Mouse (Mus musculus) stomach, embryonic 14.5 days (tissue): ENCODE data around the gene Tinagl1. TPM values are rescaled to one million over a fixed set of nuclear protein-coding genes. Genes with fewer than 3 reads are reported as not detected.

Experiments
- ATAC-seq: fragments of 200-750 bp; cut with Nextera tagmentation; 2 replicates; pipeline ENCODE4 v1.8.0; 2017; ENCODE audit warnings: low read depth, moderate TSS enrichment; ENCODE audit not compliant: insufficient number of reproducible peaks, insufficient read depth, low FRiP score
- H3K27ac ChIP-seq: fragments of 300-500 bp; sonication (generic); 2 replicates; pipeline ENCODE4 v1.5.1; 2014; ENCODE audit warnings: mild to moderate bottlenecking, low read length, moderate library complexity, mixed read lengths
- H3K27me3 ChIP-seq: fragments of 300-500 bp; sonication (generic); 2 replicates; pipeline ENCODE4 v1.6.1; 2014; ENCODE audit warnings: low read length, control low read depth, mixed read lengths; ENCODE audit not compliant: control insufficient read depth, insufficient read depth
- H3K36me3 ChIP-seq: fragments of 300-500 bp; sonication (generic); 2 replicates; pipeline ENCODE4 v1.6.1; 2014; ENCODE audit warnings: mild to moderate bottlenecking, control low read depth, low read length, moderate library complexity, mixed read lengths; ENCODE audit not compliant: control insufficient read depth, insufficient read depth
- H3K4me1 ChIP-seq: fragments of 300-500 bp; sonication (generic); 2 replicates; pipeline ENCODE4 v1.6.1; 2014; ENCODE audit warnings: low read length, control low read depth, mixed read lengths; ENCODE audit not compliant: control insufficient read depth, insufficient read depth
- H3K4me2 ChIP-seq: fragments of 300-500 bp; sonication (generic); replicated peaks from 2 replicates; pipeline ENCODE4 v1.6.1; 2014; ENCODE audit warnings: low read depth, low read length, control low read depth
- H3K4me3 ChIP-seq: fragments of 300-500 bp; sonication (generic); 2 replicates; pipeline ENCODE4 v1.5.1; 2014; ENCODE audit warnings: low read depth, low read length, control low read depth
- H3K9ac ChIP-seq: fragments of 300-500 bp; sonication (generic); replicated peaks from 2 replicates; pipeline ENCODE4 v1.6.1; 2014; ENCODE audit warnings: low read depth, mild to moderate bottlenecking, control low read depth, low read length, moderate library complexity, mixed read lengths
- H3K9me3 ChIP-seq: fragments of 300-500 bp; sonication (generic); 2 replicates; pipeline ENCODE4 v1.6.1; 2016; ENCODE audit warnings: low read depth, low read length, control low read depth; ENCODE audit not compliant: control insufficient read depth
- WGBS: fragments of 180-500 bp; shearing (Covaris S2); extraction: QIAGEN DNeasy Blood & Tissue Kit; methylation state at CpG from one replicate; pipeline ENCODE4 v1.1.7; 2014; 5-methylcytosine and 5-hydroxymethylcytosine counted together
- polyA plus RNA-seq: library from polyadenylated mRNA; unstranded; fragments of >200 nt; fragmentation: Nextera tagmentation; extraction: Ambion mirVana; gene quantifications from 2 replicates; pipeline ENCODE4 v1.2.1, GENCODE M21; 2014

The Tinagl1 gene
- 22.1 and 29.2 TPM in 2 replicates for polyA plus RNA-seq

DNA sequence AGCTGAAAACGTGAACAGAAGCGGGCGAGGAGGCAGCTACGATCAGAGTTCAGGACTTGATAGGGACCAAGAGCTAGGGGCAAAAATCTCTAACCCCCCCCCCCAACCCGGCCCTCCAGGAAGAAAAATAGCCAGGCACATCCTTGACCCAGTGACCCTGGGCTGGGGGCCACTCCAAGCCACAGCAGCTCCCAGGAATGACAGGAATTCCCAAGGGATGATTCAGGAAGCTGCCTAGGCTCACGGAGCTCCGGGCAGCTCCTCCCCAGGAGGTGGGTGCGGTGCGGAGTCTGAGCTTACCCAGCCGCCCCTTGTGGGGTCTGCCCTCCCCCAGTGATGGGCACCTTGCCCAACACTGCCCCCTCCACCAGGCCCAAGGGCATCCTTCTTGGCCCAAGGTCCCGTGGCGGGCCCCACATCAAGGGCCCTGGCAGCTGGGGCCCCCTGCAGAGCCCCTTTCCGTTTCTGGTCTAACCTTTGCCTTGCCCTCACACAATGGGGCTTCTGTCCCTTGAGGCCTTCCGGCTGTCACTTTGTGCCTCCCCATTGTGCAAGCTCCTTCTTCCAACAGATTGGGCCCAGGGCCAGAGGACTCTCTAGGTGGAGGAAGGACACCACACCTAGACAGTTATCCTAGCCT lies at the start of gene Tinagl1:
Tinagl1 (minus strand) TSS at position 51 of the 640 bp plus-strand sequence.
- ATAC-seq, result no peak
- peak within 1 kb of the TSS; percentile 49 for H3K4me2 ChIP-seq

DNA sequence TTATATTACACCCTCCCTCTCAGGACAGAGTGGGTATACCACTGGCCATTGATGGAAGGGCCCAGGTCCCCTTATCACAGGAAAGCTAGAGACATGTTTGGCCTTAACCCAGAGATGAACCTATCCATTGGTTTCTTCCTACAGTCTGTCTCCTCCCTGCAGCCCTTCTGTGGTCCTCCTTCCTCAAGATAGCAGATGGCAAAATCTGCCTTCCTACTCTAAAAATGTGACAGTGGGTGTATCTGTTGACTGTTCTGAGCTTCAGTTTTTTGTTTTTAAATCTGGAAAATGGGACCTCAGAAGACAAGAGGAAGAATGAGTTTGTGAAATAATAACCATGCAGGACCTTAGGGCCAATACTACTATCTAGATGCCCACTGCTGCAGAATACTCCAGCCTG lies 49.1 kb upstream of the Tinagl1 start:
- no peaks in the 10 kb centered on the region for H3K27me3 ChIP-seq
- ATAC-seq, result no peak
- no peaks in the 10 kb centered on the region for H3K9me3 ChIP-seq
- H3K9ac ChIP-seq, result no peak overlapping the region
- H3K4me3 ChIP-seq, result no peak overlapping the region
- H3K27ac ChIP-seq, result no peak overlapping the region
- H3K4me2 ChIP-seq, result no peak overlapping the region
- H3K4me1 ChIP-seq, result no peaks in the 10 kb centered on the region
- H3K36me3 ChIP-seq, result no peaks in the 10 kb centered on the region

More for the DNA sequence above, at the start of gene Tinagl1:
- Histone ChIP-seq H3K36me3 (no peaks in the 10 kb centered on the region), H3K4me1 (peaks cover 33% of the 10 kb centered on the region), H3K27ac (no peak within 1 kb of the TSS; the same call in 1 of the 2 replicates), H3K9ac (peak within 1 kb of the TSS; percentile 7), H3K9me3 (no peaks in the 10 kb centered on the region), H3K27me3 (0 out of 2 replicates have a peak, but pooled peaks cover 2% of the 10 kb centered on the region), H3K4me3 (peak within 1 kb of the TSS; percentile 25)
- WGBS, result 3% methylated on average over 14 of the region's 14 CpGs

DNA sequence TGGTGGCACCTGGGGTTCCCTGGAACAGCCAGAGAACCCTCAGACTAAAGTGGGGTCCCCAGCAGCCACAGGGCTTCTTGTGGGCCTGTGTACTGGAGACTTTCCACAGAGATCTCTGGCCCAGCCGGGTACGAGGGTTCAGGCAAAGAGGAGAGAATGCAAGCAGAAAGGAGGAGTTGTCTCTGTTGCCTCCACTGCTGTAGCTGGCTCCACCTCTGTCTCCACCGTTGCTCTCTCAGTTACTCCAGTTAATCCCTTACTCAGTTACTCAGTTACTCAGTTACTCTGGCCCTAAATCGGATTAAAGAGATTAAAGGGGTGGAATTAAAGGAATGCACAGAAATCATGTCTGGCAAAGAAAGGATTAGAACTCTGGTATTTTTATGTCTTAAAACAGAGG lies 47.3 kb upstream of the Tinagl1 start, which contains the start of gene Gm853:
Gm853 (minus strand) TSS at position 223 of the 400 bp plus-strand sequence.
- Histone ChIP-seq H3K9ac (no peak within 1 kb of the TSS), H3K27ac (no peak within 1 kb of the TSS), H3K4me1 (no peaks in the 10 kb centered on the region), H3K27me3 (no peaks in the 10 kb centered on the region), H3K36me3 (no peaks in the 10 kb centered on the region), H3K4me2 (no peak within 1 kb of the TSS), H3K9me3 (no peaks in the 10 kb centered on the region), H3K4me3 (no peak within 1 kb of the TSS)
- no peak for ATAC-seq
- 52% methylated on average over 4 of the region's 4 CpGs for WGBS

DNA sequence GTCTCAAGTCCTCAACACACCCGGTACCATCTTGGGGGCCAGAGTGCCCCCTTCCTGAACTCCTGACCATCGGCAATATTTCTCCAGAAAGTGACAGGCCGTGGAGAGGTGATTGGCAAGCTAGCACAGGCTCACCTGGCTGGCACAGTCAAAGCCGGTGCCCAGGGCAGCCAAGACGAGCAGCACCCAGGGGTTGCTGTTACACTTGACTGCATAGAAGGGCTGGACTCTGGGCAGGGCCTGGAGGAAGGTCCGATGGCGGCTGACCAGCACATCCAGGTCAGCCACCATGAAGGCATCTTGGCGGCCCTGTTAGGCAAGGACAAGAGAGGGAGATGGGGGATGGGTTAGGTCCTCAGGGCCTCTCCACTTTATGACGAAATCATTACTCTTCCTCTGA lies 45.3 kb upstream of the Tinagl1 start:
- no peaks in the 10 kb centered on the region for H3K27me3 ChIP-seq
- ATAC-seq, result no peak
- H3K9ac ChIP-seq, result no peak overlapping the region
- 74% methylated on average over 9 of the region's 9 CpGs for WGBS
- H3K4me1 ChIP-seq, result no peaks in the 10 kb centered on the region
- H3K4me3 ChIP-seq, result no peak overlapping the region
- no peaks in the 10 kb centered on the region for H3K9me3 ChIP-seq
- no peak overlapping the region for H3K27ac ChIP-seq
- H3K4me2 ChIP-seq, result no peak overlapping the region
- no peaks in the 10 kb centered on the region for H3K36me3 ChIP-seq

DNA sequence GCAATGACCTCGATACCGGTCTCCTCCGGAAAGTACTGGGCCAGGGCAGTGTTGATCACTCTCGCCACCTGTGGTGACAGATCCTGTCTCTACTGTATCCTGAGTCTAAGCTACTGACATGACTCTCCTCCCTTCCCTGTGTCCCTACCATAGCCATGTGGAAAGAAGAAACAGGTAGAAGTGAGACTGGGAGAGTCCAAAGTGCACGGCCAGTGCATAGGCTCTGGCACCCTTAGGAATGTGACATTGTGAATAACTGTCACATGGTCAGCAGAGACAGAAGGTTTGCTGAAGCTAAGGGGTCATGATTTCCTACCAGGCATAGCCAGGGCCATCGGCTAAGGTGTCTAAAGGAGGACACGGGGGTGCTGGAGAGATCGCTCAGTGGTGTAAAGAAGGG lies 40.5 kb upstream of the Tinagl1 start:
- no peak for ATAC-seq
- H3K9me3 ChIP-seq, result no peaks in the 10 kb centered on the region

DNA sequence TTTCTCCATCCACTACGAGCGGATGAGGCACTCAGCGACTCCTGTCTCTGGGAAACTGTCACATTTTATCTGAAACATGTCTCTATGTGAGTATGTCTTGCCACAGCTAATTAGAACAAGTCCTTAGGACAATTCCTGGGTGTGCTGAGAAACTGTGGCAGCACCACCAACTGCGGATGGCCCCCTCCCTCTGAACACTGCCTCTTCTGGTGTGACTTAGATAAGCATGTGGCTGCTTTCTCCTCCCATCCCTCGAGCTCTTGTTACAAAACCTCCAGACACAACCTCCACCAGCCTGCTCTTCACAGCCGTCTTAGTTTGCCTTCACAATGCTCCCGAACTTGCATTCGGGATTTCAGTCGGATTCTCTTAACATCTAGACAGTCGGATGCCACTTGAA lies 38.9 kb upstream of the Tinagl1 start:
- no peaks in the 10 kb centered on the region for H3K9me3 ChIP-seq
- ATAC-seq, result no peak
- WGBS, result 72% methylated on average over 10 of the region's 10 CpGs
- no peak overlapping the region for H3K27ac ChIP-seq
- H3K36me3 ChIP-seq, result no peaks in the 10 kb centered on the region
- no peaks in the 10 kb centered on the region for H3K4me1 ChIP-seq
- H3K9ac ChIP-seq, result no peak overlapping the region
- H3K4me2 ChIP-seq, result no peak overlapping the region
- H3K27me3 ChIP-seq, result no peaks in the 10 kb centered on the region
- no peak overlapping the region for H3K4me3 ChIP-seq

More for the DNA sequence above, 40.5 kb upstream of the Tinagl1 start:
- no peaks in the 10 kb centered on the region for H3K36me3 ChIP-seq
- H3K9ac ChIP-seq, result no peak overlapping the region
- no peak overlapping the region for H3K27ac ChIP-seq
- H3K4me1 ChIP-seq, result no peaks in the 10 kb centered on the region
- no peaks in the 10 kb centered on the region for H3K27me3 ChIP-seq
- H3K4me2 ChIP-seq, result no peak overlapping the region
- 83% methylated on average over 8 of the region's 8 CpGs for WGBS
- H3K4me3 ChIP-seq, result no peak overlapping the region

DNA sequence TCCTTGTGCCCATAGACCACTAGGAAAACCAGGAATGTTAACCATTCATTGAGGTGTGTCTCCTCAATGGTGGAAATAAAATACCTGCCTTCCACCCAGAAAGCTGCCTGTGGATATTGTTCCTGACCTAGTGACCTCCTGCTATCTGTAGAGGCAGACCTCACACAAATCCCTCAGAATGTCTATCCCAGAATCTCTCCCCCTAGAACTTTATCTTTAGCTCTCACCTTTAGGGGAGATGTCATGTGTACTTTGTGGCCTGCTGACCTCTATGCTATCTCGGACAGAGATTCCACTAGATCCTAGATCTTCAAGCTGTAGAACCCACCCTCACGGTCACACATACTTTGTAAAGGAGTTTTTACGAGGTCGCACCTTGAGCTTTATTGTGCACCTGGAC lies 38.3 kb upstream of the Tinagl1 start:
- H3K4me2 ChIP-seq, result no peak overlapping the region
- no peak for ATAC-seq
- no peaks in the 10 kb centered on the region for H3K27me3 ChIP-seq
- no peak overlapping the region for H3K9ac ChIP-seq
- no peak overlapping the region for H3K27ac ChIP-seq
- no peaks in the 10 kb centered on the region for H3K4me1 ChIP-seq
- no peak overlapping the region for H3K4me3 ChIP-seq
- H3K36me3 ChIP-seq, result no peaks in the 10 kb centered on the region
- 69% methylated on average over 4 of the region's 4 CpGs for WGBS
- H3K9me3 ChIP-seq, result no peaks in the 10 kb centered on the region

DNA sequence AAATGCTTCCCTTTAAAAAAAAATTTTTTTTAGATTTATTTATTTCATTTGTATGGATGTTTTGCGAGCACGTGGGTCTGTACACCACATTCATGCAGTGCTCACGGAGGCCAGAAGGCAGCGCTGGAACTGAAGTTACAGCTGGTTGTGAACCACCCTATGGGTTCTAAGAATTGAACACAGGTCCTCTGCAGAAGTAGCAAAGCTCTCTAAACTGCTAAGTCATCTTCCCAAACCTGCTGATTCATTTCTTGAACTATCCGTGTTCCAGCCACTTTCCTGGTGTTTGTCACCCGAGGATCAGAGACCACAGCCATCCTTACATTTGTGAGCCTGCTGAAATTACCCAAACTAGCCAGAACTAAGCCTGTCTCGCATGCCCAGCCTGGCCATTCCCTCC lies 37.5 kb upstream of the Tinagl1 start:
- Histone ChIP-seq H3K27me3 (no peaks in the 10 kb centered on the region), H3K4me2 (no peak overlapping the region), H3K4me1 (no peaks in the 10 kb centered on the region), H3K9me3 (no peaks in the 10 kb centered on the region), H3K4me3 (no peak overlapping the region), H3K36me3 (no peaks in the 10 kb centered on the region), H3K9ac (no peak overlapping the region), H3K27ac (no peak overlapping the region)
- 77% methylated on average over 7 of the region's 7 CpGs for WGBS
- no peak for ATAC-seq

DNA sequence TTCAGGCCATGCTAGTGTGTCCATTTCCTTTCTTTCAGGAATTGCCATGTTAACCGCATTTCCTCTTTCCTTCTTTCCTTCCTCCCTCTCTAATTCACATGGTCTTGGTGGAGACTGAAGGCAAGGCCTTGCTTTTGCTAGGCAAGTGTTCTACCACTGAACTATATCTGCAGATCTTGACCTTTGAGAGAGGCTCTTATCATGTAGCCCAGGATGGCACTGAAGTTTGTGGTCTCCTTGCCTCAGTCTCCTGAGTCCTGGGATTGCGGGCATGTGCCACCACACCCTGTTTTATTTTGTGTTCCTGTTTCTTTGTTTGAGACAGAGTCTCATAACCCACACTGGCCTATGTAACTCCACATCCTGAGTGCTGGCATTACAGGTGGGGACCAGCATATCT lies 36.9 kb upstream of the Tinagl1 start:
- no peak overlapping the region for H3K4me3 ChIP-seq
- H3K27me3 ChIP-seq, result no peaks in the 10 kb centered on the region
- no peaks in the 10 kb centered on the region for H3K36me3 ChIP-seq
- WGBS, result 91% methylated on average over 2 of the region's 2 CpGs
- H3K4me1 ChIP-seq, result no peaks in the 10 kb centered on the region
- H3K9ac ChIP-seq, result no peak overlapping the region
- no peak for ATAC-seq
- H3K4me2 ChIP-seq, result no peak overlapping the region
- H3K27ac ChIP-seq, result no peak overlapping the region
- no peaks in the 10 kb centered on the region for H3K9me3 ChIP-seq
